Mouse (Mus musculus) forebrain, postnatal 0 days (tissue): ENCODE data around the gene Ankrd40. TPM values are rescaled to one million over a fixed set of nuclear protein-coding genes. Genes with fewer than 3 reads are reported as not detected.

Experiments used
- ATAC-seq: fragments of 200-750 bp; cut with Nextera tagmentation; 2 replicates; pipeline ENCODE4 v1.8.0; 2017; ENCODE audit warnings: mild to moderate bottlenecking, moderate library complexity
- DNase-seq: peaks from one replicate; pipeline ENCODE4 v3.0.0-alpha.2; 2015
- H3K27ac ChIP-seq: fragments of 300-500 bp; sonication (generic); 2 replicates; pipeline ENCODE4 v1.5.1; 2014; ENCODE audit warnings: low read depth, mild to moderate bottlenecking, antibody characterized with exemption, low read length, moderate library complexity, mixed read lengths
- H3K27me3 ChIP-seq: fragments of 300-500 bp; sonication (generic); 2 replicates; pipeline ENCODE4 v1.6.1; 2014; ENCODE audit warnings: mild to moderate bottlenecking, low read length, mixed read lengths; ENCODE audit not compliant: insufficient read depth
- H3K36me3 ChIP-seq: fragments of 300-500 bp; sonication (generic); 2 replicates; pipeline ENCODE4 v1.6.1; 2014; ENCODE audit warnings: mild to moderate bottlenecking, moderate library complexity; ENCODE audit not compliant: insufficient read depth
- H3K4me1 ChIP-seq: fragments of 300-500 bp; sonication (generic); 2 replicates; pipeline ENCODE4 v1.6.1; 2014; ENCODE audit warnings: antibody characterized with exemption; ENCODE audit not compliant: insufficient read depth
- H3K4me2 ChIP-seq: fragments of 300-500 bp; sonication (generic); 2 replicates; pipeline ENCODE4 v1.6.1; 2014; ENCODE audit warnings: low read depth, mild to moderate bottlenecking, moderate library complexity
- H3K4me3 ChIP-seq: fragments of 300-500 bp; sonication (generic); 2 replicates; pipeline ENCODE4 v1.5.1; 2014; ENCODE audit warnings: low read depth, low read length, mixed read lengths
- H3K9ac ChIP-seq: fragments of 300-500 bp; sonication (generic); 2 replicates; pipeline ENCODE4 v1.6.1; 2014; ENCODE audit warnings: mild to moderate bottlenecking
- H3K9me3 ChIP-seq: fragments of 300-500 bp; sonication (generic); 2 replicates; pipeline ENCODE4 v1.6.1; 2016; ENCODE audit warnings: low read length
- CTCF ChIP-seq: sonication (generic); IDR thresholded peaks from 2 replicates; pipeline ENCODE4 v1.5.1; 2016; ENCODE audit warnings: antibody characterized with exemption, control low read depth, low read depth
- WGBS: fragments of 180-500 bp; shearing (Covaris S2); extraction: QIAGEN DNeasy Blood & Tissue Kit; methylation state at CpG from one replicate; pipeline ENCODE4 v1.1.7; 2014; 5-methylcytosine and 5-hydroxymethylcytosine counted together
- polyA plus RNA-seq: library from polyadenylated mRNA; unstranded; fragments of >200 nt; fragmentation: Nextera tagmentation; extraction: Ambion mirVana; gene quantifications from 2 replicates; pipeline ENCODE4 v1.2.1, GENCODE M21; 2015
- total RNA-seq: library from RNA; depleted of rRNA; stranded (reverse); fragments of >200 nt; gene quantifications from 2 replicates; pipeline ENCODE4 v1.2.3, GENCODE M21; 2014

The Ankrd40 gene
- total and polyA plus RNA-seq, 2 experiments from 2014 or later, result 15.0 to 51.8 TPM

DNA sequence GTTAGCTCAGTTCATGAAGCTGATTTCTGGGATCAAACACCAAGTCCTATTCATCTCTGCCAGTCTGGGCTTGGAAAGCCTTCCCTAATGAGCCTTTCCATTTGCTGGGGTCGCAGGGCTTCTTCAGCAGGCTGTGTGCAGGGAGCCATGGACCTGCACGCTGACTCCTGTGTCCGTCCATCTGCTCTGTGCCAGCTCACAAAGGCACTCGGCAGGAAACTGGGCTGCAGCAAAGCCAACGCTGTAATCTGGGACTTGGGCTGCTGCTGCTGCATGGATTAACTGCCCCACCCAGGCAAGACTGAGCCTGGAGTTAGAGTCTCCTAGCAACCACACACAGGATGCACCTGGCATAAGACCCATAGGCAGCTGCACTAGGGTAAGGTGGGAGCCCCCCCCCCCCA, 16.2 kb downstream of the Ankrd40 start:
- Histone ChIP-seq H3K27ac (no peak overlapping the region), H3K36me3 (peaks cover 20% of the 10 kb centered on the region), H3K27me3 (no peaks in the 10 kb centered on the region), H3K9ac (no peak overlapping the region), H3K4me3 (no peak overlapping the region), H3K9me3 (no peaks in the 10 kb centered on the region), H3K4me1 (no peaks in the 10 kb centered on the region), H3K4me2 (no peak overlapping the region)
- no peak for TF ChIP-seq CTCF
- 12% methylated on average over 5 of the region's 5 CpGs for WGBS
- ATAC-seq (peak; percentile 46; the same call in 1 of the 2 replicates), DNase-seq (no peak)

DNA sequence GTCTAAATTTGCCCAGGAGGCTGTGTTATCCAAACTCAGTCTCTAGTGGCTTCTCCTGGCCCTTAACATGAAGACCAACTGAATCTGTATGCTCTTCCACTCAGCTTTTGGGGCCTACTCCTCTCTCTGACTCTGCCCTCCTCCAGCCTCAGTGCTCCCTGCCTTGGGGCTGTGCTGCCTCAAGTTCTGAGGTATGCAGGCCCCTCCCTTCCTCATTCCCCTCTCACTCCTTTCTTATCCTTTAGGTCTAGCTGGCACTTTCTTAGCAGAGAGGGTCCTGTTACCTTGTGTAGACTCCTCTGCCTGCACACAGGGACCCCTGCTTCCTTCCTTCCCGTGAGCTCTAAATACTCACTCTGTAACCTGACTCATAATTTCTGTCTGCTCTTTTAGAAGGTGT, 16.7 kb downstream of the Ankrd40 start:
- Histone ChIP-seq H3K4me1 (no peaks in the 10 kb centered on the region), H3K9ac (no peak overlapping the region), H3K27me3 (no peaks in the 10 kb centered on the region), H3K27ac (no peak overlapping the region), H3K9me3 (no peaks in the 10 kb centered on the region), H3K4me2 (no peak overlapping the region), H3K36me3 (peaks cover 15% of the 10 kb centered on the region), H3K4me3 (no peak overlapping the region)
- no peak for DNase-seq
- no peak for TF ChIP-seq CTCF
- ATAC-seq, result no peak
- WGBS, result 59% methylated on average over 1 of the region's 1 CpGs

DNA sequence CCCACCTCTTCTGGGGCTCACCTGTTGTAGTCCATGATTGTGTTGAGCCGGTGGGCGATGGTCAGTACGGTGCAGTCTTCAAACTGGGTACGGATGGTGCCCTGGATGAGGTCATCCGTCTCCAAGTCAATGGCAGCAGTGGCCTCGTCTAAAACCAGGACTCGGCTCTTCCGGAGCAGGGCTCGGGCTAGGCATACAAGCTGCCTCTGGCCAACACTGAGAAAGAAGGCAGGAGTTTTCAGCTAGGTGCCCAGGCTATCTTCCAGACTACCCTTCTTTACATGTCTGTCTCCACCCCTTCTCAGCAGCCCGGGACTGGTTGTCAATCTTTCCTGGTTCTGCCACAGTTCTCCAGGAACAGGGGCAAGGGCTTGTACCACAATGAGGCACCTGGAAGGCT, 18.1 kb downstream of the Ankrd40 start:
- Histone ChIP-seq H3K9me3 (no peaks in the 10 kb centered on the region), H3K4me3 (no peak overlapping the region), H3K9ac (no peak overlapping the region), H3K27ac (no peak overlapping the region), H3K4me2 (no peak overlapping the region), H3K36me3 (peaks cover 10% of the 10 kb centered on the region; the same call in 1 of the 2 replicates), H3K27me3 (no peaks in the 10 kb centered on the region), H3K4me1 (no peaks in the 10 kb centered on the region)
- no peak for TF ChIP-seq CTCF
- ATAC-seq, result no peak
- 83% methylated on average over 10 of the region's 10 CpGs for WGBS
- DNase-seq, result no peak

DNA sequence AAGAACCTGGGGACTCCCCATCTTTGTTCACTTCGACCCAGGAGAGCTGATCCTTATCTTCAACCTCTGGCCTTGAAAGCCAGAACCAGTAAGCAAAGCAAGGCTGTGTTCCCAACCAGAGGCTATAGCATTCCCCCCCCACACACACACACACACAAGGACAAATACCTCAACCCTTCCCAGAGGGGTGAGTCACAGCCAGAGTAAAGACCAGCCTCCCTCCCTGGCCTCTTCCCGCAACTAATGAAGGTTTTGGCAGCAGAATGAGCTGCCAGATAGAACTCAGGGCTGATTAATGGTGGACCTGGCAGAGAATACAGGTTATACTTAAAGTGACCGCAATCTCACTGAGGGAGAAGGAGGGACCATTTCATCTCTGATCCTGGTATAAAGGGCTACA, 18.8 kb downstream of the Ankrd40 start:
- WGBS, result 60% methylated on average over 3 of the region's 3 CpGs
- Histone ChIP-seq H3K27me3 (no peaks in the 10 kb centered on the region), H3K9me3 (no peaks in the 10 kb centered on the region), H3K4me2 (no peak overlapping the region), H3K4me1 (no peaks in the 10 kb centered on the region), H3K36me3 (0 out of 2 replicates have a peak, but pooled peaks cover 5% of the 10 kb centered on the region), H3K27ac (no peak overlapping the region), H3K9ac (no peak overlapping the region), H3K4me3 (no peak overlapping the region)
- ATAC-seq (no peak), DNase-seq (no peak)
- TF ChIP-seq CTCF, result no peak

DNA sequence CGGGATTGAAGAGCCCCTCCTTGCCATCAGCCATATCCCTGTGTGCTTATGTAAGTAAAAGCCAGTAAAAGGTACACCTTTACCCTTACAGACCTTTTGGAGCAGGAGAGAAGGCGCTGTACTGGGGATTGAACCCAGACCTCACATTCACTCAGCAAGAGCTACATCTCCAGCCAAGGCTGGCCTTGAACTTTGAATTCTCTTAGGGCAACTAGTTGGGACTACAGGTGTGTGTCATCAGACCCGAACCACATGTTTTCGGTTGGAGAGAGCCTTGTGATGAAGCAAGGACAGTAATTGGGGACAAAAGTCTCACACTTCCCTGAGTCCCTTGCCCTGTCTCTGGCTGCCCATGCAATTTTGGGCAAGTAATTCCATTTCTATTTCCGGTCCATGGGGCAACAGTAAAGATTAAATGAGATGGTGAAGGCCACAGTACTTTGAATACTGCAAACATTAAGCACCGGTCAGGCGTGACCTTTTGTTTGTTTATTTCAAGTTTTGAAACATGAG, 19.3 kb downstream of the Ankrd40 start:
- no peak overlapping the region for H3K4me3 ChIP-seq
- no peak overlapping the region for H3K4me2 ChIP-seq
- no peaks in the 10 kb centered on the region; the same call in 1 of the 2 replicates for H3K27me3 ChIP-seq
- no peaks in the 10 kb centered on the region for H3K9me3 ChIP-seq
- 0 out of 2 replicates have a peak, but pooled peaks cover 1% of the 10 kb centered on the region for H3K36me3 ChIP-seq
- 79% methylated on average over 7 of the region's 7 CpGs for WGBS
- no peak for DNase-seq
- H3K27ac ChIP-seq, result no peak overlapping the region
- H3K9ac ChIP-seq, result no peak overlapping the region
- no peak for ATAC-seq
- no peak for TF ChIP-seq CTCF
- H3K4me1 ChIP-seq, result no peaks in the 10 kb centered on the region

GRCm38 (mm10) chr11:94349839-94350238, 22.0 kb downstream of the Ankrd40 start:
- Histone ChIP-seq H3K9ac (no peak overlapping the region), H3K27me3 (no peaks in the 10 kb centered on the region; the same call in 1 of the 2 replicates), H3K4me2 (no peak overlapping the region), H3K27ac (no peak overlapping the region), H3K36me3 (no peaks in the 10 kb centered on the region), H3K4me3 (no peak overlapping the region), H3K4me1 (no peaks in the 10 kb centered on the region), H3K9me3 (no peaks in the 10 kb centered on the region)
- ATAC-seq (no peak), DNase-seq (no peak)
- peak; percentile 34 for TF ChIP-seq CTCF
- 92% methylated on average over 2 of the region's 2 CpGs for WGBS

DNA sequence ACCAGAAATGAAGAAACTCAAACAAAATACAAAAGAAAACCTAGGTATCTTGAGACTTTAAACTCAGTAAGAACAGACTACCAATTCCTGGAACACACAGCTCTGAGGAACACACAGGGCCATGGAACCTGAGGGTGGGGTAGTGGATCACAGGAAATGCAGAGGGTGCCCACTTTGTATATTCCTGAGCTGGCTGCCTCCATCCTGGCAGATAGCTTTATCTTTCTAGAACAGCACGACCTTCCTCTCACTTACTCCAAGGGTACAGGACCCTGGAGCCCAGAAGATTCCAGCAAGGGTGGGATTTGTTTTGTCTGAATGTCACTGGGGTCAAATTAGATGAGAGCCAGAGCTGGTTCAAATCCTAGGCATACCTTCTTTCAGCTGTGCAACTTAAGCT, 22.5 kb downstream of the Ankrd40 start:
- H3K27ac ChIP-seq, result no peak overlapping the region
- no peak overlapping the region for H3K4me2 ChIP-seq
- no peak overlapping the region for H3K9ac ChIP-seq
- H3K36me3 ChIP-seq, result no peaks in the 10 kb centered on the region
- H3K9me3 ChIP-seq, result no peaks in the 10 kb centered on the region
- TF ChIP-seq CTCF, result no peak
- WGBS, result 67% methylated on average over 1 of the region's 1 CpGs
- no peaks in the 10 kb centered on the region for H3K4me1 ChIP-seq
- no peak overlapping the region for H3K4me3 ChIP-seq
- no peaks in the 10 kb centered on the region; the same call in 1 of the 2 replicates for H3K27me3 ChIP-seq
- ATAC-seq (no peak), DNase-seq (no peak)
